Mouse (Mus musculus) hindbrain, embryonic 11.5 days (tissue): ENCODE results near the gene Mov10. TPM values are rescaled to one million over a fixed set of nuclear protein-coding genes. Genes with fewer than 3 reads are reported as not detected.
"Not testable (repeated sequence)": the region's sequence is repeated elsewhere in the genome, so short reads cannot be mapped to it uniquely, and the experiment has no call there.

Experiments
- ATAC-seq: fragments of 200-750 bp; cut with Nextera tagmentation; 2 replicates; pipeline ENCODE4 v1.8.0; 2017; ENCODE audit warnings: mild to moderate bottlenecking, moderate TSS enrichment, moderate library complexity; ENCODE audit not compliant: low FRiP score
- DNase-seq: peaks from one replicate; pipeline ENCODE4 v3.0.0-alpha.2; 2015; ENCODE audit warnings: low spot score
- H3K27ac ChIP-seq: fragments of 300-500 bp; sonication (generic); 2 replicates; pipeline ENCODE4 v1.5.1; 2014; ENCODE audit warnings: mild to moderate bottlenecking, low read depth, low read length
- H3K27me3 ChIP-seq: fragments of 300-500 bp; sonication (generic); 2 replicates; pipeline ENCODE4 v1.6.1; 2014; ENCODE audit warnings: mild to moderate bottlenecking, low read length, moderate library complexity, mixed read lengths; ENCODE audit not compliant: control insufficient read depth, insufficient read depth
- H3K36me3 ChIP-seq: fragments of 300-500 bp; sonication (generic); 2 replicates; pipeline ENCODE4 v1.6.1; 2014; ENCODE audit warnings: mild to moderate bottlenecking, low read length, moderate library complexity, mixed read lengths; ENCODE audit not compliant: control insufficient read depth, insufficient read depth
- H3K4me1 ChIP-seq: fragments of 300-500 bp; sonication (generic); replicated peaks from 2 replicates; pipeline ENCODE4 v1.6.1; 2014; ENCODE audit warnings: low read length, mixed read lengths; ENCODE audit not compliant: control insufficient read depth, insufficient read depth
- H3K4me2 ChIP-seq: fragments of 300-500 bp; sonication (generic); replicated peaks from 2 replicates; pipeline ENCODE4 v1.6.1; 2014; ENCODE audit warnings: mild to moderate bottlenecking, low read depth, low read length
- H3K4me3 ChIP-seq: fragments of 300-500 bp; sonication (generic); 2 replicates; pipeline ENCODE4 v1.5.1; 2014; ENCODE audit warnings: low read depth, low read length
- H3K9ac ChIP-seq: fragments of 300-500 bp; sonication (generic); 2 replicates; pipeline ENCODE4 v1.6.1; 2014; ENCODE audit warnings: low read depth, low read length
- H3K9me3 ChIP-seq: fragments of 300-500 bp; sonication (generic); 2 replicates; pipeline ENCODE4 v1.6.1; 2016; ENCODE audit warnings: low read length; ENCODE audit not compliant: control insufficient read depth
- WGBS: fragments of 180-500 bp; shearing (Covaris S2); extraction: QIAGEN DNeasy Blood & Tissue Kit; methylation state at CpG from one replicate; pipeline ENCODE4 v1.1.7; 2014; 5-methylcytosine and 5-hydroxymethylcytosine counted together
- polyA plus RNA-seq: library from polyadenylated mRNA; unstranded; fragments of >200 nt; fragmentation: Nextera tagmentation; extraction: Ambion mirVana; gene quantifications from 2 replicates; pipeline ENCODE4 v1.2.1, GENCODE M21; 2014

Gene Mov10
- polyA plus RNA-seq, 1 experiment from 2014 or later: 15.1 TPM

DNA sequence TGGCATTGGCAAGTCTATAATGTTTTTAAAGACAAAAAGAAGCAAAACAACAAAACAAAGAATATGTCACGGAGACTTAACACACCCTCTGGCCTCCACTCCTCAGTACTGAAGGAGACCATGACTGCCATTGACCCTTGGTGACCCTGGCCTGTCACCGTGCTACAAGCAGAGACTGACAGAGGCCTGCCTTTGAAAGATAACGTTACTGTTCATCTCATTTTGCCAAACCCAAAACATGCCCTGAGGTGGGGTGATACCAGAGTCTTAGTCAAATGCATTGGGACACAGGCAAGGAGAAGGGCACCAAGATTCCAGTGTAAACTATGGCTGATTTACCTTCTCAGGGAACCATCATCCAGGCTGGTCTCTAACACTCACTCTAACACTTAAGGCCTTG lies 49.2 kb downstream of the Mov10 start:
- WGBS: 19% methylated on average over 3 of the region's 3 CpGs
- Histone ChIP-seq H3K4me2 (no peak overlapping the region), H3K4me3 (no peak overlapping the region), H3K27ac (no peak overlapping the region), H3K4me1 (no peaks in the 10 kb centered on the region), H3K36me3 (no peaks in the 10 kb centered on the region), H3K9me3 (no peaks in the 10 kb centered on the region), H3K9ac (no peak overlapping the region), H3K27me3 (peaks cover 3% of the 10 kb centered on the region; the same call in 1 of the 2 replicates)
- no peak for ATAC-seq
- no peak for DNase-seq

- H3K27ac ChIP-seq: no peak overlapping the region
- H3K4me2 ChIP-seq: no peak overlapping the region
- no peak for DNase-seq
- H3K36me3 ChIP-seq: no peaks in the 10 kb centered on the region
- H3K9ac ChIP-seq: no peak overlapping the region
- H3K27me3 ChIP-seq: peaks cover 3% of the 10 kb centered on the region; the same call in 1 of the 2 replicates
- no peak overlapping the region for H3K4me3 ChIP-seq
- no peak for ATAC-seq
- 83% methylated on average over 4 of the region's 4 CpGs for WGBS
- no peaks in the 10 kb centered on the region for H3K9me3 ChIP-seq
- H3K4me1 ChIP-seq: no peaks in the 10 kb centered on the region
These were observed 50.6 kb downstream of the Mov10 start for GRCm38 (mm10) chr3:104767716-104768115.

DNA sequence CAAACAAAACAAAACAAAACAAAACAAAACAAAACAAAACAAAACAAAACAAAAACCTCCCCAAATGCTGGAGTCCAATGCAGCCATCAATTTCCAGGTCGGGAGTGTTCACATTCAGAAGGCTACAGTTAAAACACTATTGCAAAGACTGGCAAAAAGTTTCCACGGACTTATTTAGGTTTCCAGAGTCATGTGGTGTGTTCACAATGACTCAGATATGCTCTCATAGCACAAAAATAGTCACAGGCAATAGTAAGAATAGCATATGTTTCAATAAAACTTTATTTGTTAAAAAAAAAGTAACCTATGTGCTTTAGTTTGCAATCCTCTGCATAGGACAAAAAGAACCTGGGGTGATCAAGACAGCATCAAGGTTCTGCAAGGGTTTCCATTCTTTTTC lies 51.2 kb downstream of the Mov10 start:
- Histone ChIP-seq H3K27ac (no peak overlapping the region), H3K4me1 (no peaks in the 10 kb centered on the region), H3K36me3 (no peaks in the 10 kb centered on the region), H3K4me3 (no peak overlapping the region), H3K4me2 (no peak overlapping the region), H3K9me3 (no peaks in the 10 kb centered on the region), H3K9ac (no peak overlapping the region), H3K27me3 (peaks cover under 1% of the 10 kb centered on the region; the same call in 1 of the 2 replicates)
- WGBS: 61% methylated on average over 2 of the region's 2 CpGs
- no peak for ATAC-seq
- no peak for DNase-seq

- WGBS: 22% methylated on average over 4 of the region's 4 CpGs
- Histone ChIP-seq H3K27me3 (peaks cover 3% of the 10 kb centered on the region), H3K4me3 (no peak overlapping the region), H3K9ac (no peak overlapping the region), H3K36me3 (no peaks in the 10 kb centered on the region), H3K4me2 (no peak overlapping the region), H3K4me1 (no peaks in the 10 kb centered on the region), H3K9me3 (no peaks in the 10 kb centered on the region), H3K27ac (no peak overlapping the region)
- DNase-seq (peak; percentile 49), ATAC-seq (no peak)
These were observed 53.3 kb downstream of the Mov10 start for GRCm38 (mm10) chr3:104765021-104765420.

DNA sequence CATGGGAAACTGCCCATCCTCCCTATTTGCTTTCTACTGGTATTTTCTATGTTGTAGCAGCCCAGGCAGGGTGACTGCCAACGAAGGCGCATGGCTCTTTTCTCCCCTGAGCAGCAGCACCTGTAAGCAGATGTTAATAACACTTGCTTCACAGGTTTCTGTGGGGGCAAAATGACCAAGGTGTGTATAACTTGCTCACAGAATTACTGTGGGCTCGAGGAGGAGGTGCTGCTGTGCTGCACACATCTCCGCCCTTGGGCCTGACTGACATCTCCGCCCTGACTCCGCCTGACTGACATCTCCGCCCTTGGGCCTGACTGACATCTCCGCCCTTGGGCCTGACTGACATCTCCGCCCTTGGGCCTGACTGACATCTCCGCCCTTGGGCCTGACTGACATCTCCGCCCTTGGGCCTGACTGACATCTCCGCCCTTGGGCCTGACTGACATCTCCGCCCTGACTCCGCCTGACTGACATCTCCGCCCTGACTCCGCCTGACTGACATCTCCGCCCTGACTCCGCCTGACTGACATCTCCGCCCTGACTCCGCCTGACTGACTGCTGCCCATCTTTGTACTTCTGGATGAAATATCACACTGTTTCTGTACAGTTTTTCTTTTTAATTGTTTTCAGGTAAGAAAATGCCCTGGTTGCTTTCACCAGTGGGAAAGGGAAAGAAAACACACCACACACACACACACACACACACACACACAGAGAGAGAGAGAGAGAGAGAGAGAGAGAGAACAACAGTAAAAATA lies 56.1 kb downstream of the Mov10 start:
- H3K36me3 ChIP-seq, H3K27me3 ChIP-seq, H3K9ac ChIP-seq, H3K4me2 ChIP-seq, H3K4me3 ChIP-seq, H3K27ac ChIP-seq, ATAC-seq, H3K4me1 ChIP-seq, DNase-seq, H3K9me3 ChIP-seq: not testable (repeated sequence)
- 25% methylated on average over 16 of the region's 20 CpGs for WGBS

DNA sequence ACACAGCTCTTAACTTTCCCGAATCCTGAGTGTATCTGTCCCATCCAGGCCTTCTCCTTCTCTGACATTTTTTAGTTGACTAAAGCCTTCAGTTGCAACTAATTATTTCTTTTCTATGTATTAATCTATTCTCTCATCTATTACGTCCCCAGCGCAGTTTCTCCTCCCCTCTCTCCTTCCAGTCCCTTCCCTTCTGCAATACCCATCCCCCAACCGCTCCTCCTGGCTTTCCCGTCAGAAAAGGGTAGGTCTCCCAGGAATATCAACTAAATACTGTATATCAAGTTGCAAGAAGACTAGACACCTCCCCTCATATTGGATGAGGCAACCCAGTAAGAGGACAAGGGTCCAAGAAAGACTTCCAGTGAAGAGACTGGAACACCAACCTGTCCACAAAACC lies 59.5 kb downstream of the Mov10 start:
- Histone ChIP-seq H3K27ac (no peak overlapping the region), H3K27me3 (peaks cover 8% of the 10 kb centered on the region), H3K9me3 (no peaks in the 10 kb centered on the region), H3K4me2 (peak overlapping the region; percentile 44), H3K4me3 (peak overlapping the region; percentile 22), H3K4me1 (no peaks in the 10 kb centered on the region), H3K9ac (peak overlapping the region; percentile 44), H3K36me3 (no peaks in the 10 kb centered on the region)
- ATAC-seq: 0 out of 2 replicates have a peak, but pooled peaks have one; percentile 38
- no peak for DNase-seq
- WGBS: 8% methylated on average over 5 of the region's 5 CpGs

GRCm38 (mm10) chr3:104758406-104758805 lies 60.0 kb downstream of the Mov10 start:
- Histone ChIP-seq H3K4me1 (no peaks in the 10 kb centered on the region), H3K27ac (no peak overlapping the region), H3K9me3 (no peaks in the 10 kb centered on the region), H3K36me3 (no peaks in the 10 kb centered on the region), H3K4me2 (peak overlapping the region; percentile 44), H3K27me3 (peaks cover 8% of the 10 kb centered on the region), H3K9ac (peak overlapping the region; percentile 44), H3K4me3 (peak overlapping the region; percentile 22)
- WGBS: 2% methylated on average over 27 of the region's 27 CpGs
- ATAC-seq: peak; percentile 77
- DNase-seq: peak; percentile 93

GRCm38 (mm10) chr3:104752845-104753244 lies 65.5 kb downstream of the Mov10 start:
- not testable (repeated sequence) for H3K9ac ChIP-seq, H3K9me3 ChIP-seq, H3K4me1 ChIP-seq, H3K36me3 ChIP-seq, H3K4me2 ChIP-seq, H3K4me3 ChIP-seq, H3K27me3 ChIP-seq, ATAC-seq, H3K27ac ChIP-seq
- DNase-seq: peak; percentile 49
- WGBS: 18% methylated on average over 19 of the region's 25 CpGs
